Mouse (Mus musculus): ENCODE data around the gene Gm37419. TPM values are rescaled to one million over a fixed set of nuclear protein-coding genes. Genes with fewer than 3 reads are reported as not detected.

Gm37419 gene
- polyA plus RNA-seq, 1 experiment from 2014 or later = 17.2 TPM

Other genes starting within 250 kb of the Gm37419 start
- gene Sst, start 97.5 kb upstream of the Gm37419 start, polyA plus RNA-seq (2015; fragmentation: Nextera tagmentation; extraction: Ambion mirVana) = 200 and 208 TPM in 2 replicates
- not detected in 2 replicates for gene Rtp2, start 56.1 kb upstream of the Gm37419 start, polyA plus RNA-seq (2015; fragmentation: Nextera tagmentation; extraction: Ambion mirVana)
- 1.6 and 2.6 TPM in 2 replicates for gene Bcl6, start 370 bp downstream of the Gm37419 start, polyA plus RNA-seq (2015; fragmentation: Nextera tagmentation; extraction: Ambion mirVana)

Measured in forebrain, embryonic 15.5 days (tissue).